Mouse (Mus musculus): ENCODE measurements around the gene Foxk1.

Foxk1 gene

GRCm38 (mm10) chr5:142386784-142387680 lies 14.3 kb upstream of the Foxk1 start:
- in situ Hi-C loops (cut with MboI, MseI) = no loop called here

GRCm38 (mm10) chr5:142387716-142388115 lies 13.6 kb upstream of the Foxk1 start:
- in situ Hi-C loops (cut with MboI, MseI) = no loop called here

GRCm38 (mm10) chr5:142391691-142392090 lies 9.6 kb upstream of the Foxk1 start:
- in situ Hi-C loops (cut with MboI, MseI) = no loop called here

GRCm38 (mm10) chr5:142394602-142395252 lies 6.6 kb upstream of the Foxk1 start:
- in situ Hi-C loops (cut with MboI, MseI) = no loop called here

GRCm38 (mm10) chr5:142395909-142396308 lies 5.4 kb upstream of the Foxk1 start:
- in situ Hi-C loops (cut with MboI, MseI) = no loop called here

GRCm38 (mm10) chr5:142400181-142400883 lies 965 bp upstream of the Foxk1 start:
- in situ Hi-C loops (cut with MboI, MseI) = loop anchor here (5.0 kb wide), 1 partner anchor 33 kb away; no protein-coding TSS in a partner anchor

GRCm38 (mm10) chr5:142401641-142402625 lies 636 bp downstream of the Foxk1 start:
- in situ Hi-C loops (cut with MboI, MseI) = loop anchor here (5.0 kb wide), 1 partner anchor 35 kb away; no protein-coding TSS in a partner anchor

- in situ Hi-C loops (cut with MboI, MseI) = loop anchor here (5.0 kb wide), 1 partner anchor 36 kb away; no protein-coding TSS in a partner anchor
Observed at GRCm38 (mm10) chr5:142403694-142404093, 2.4 kb downstream of the Foxk1 start.

GRCm38 (mm10) chr5:142404307-142404706 lies 3.0 kb downstream of the Foxk1 start:
- in situ Hi-C loops (cut with MboI, MseI) = loop anchor here (5.0 kb wide), 1 partner anchor 37 kb away; no protein-coding TSS in a partner anchor

GRCm38 (mm10) chr5:142405426-142405825 lies 4.1 kb downstream of the Foxk1 start:
- in situ Hi-C loops (cut with MboI, MseI) = loop anchor here (5.0 kb wide), 1 partner anchor 37 kb away; no protein-coding TSS in a partner anchor

GRCm38 (mm10) chr5:142406401-142406800 lies 5.1 kb downstream of the Foxk1 start:
- in situ Hi-C loops (cut with MboI, MseI) = loop anchor here (5.0 kb wide), 1 partner anchor 36 kb away; no protein-coding TSS in a partner anchor

GRCm38 (mm10) chr5:142406937-142407336 lies 5.6 kb downstream of the Foxk1 start:
- in situ Hi-C loops (cut with MboI, MseI) = loop anchor here (5.0 kb wide), 1 partner anchor 35 kb away; no protein-coding TSS in a partner anchor

- in situ Hi-C loops (cut with MboI, MseI) = loop anchor here (5.0 kb wide), 1 partner anchor 35 kb away; no protein-coding TSS in a partner anchor
Observed at GRCm38 (mm10) chr5:142407381-142407780, 6.1 kb downstream of the Foxk1 start.

- in situ Hi-C loops (cut with MboI, MseI) = loop anchor here (5.0 kb wide), 1 partner anchor 33 kb away; no protein-coding TSS in a partner anchor
Observed at GRCm38 (mm10) chr5:142409169-142409568, 7.9 kb downstream of the Foxk1 start.

GRCm38 (mm10) chr5:142410348-142410747 lies 9.1 kb downstream of the Foxk1 start:
- in situ Hi-C loops (cut with MboI, MseI) = no loop called here

- in situ Hi-C loops (cut with MboI, MseI) = no loop called here
Observed at GRCm38 (mm10) chr5:142412678-142413385, 11.5 kb downstream of the Foxk1 start.

GRCm38 (mm10) chr5:142413723-142414445 lies 12.6 kb downstream of the Foxk1 start:
- in situ Hi-C loops (cut with MboI, MseI) = no loop called here

GRCm38 (mm10) chr5:142415401-142415800 lies 14.1 kb downstream of the Foxk1 start:
- in situ Hi-C loops (cut with MboI, MseI) = no loop called here

Data from T-helper 2 cell (primary cell).